Mouse (Mus musculus): Measurements from ENCODE around the gene Zbtb42.

Gene Zbtb42

GRCm38 (mm10) chr12:112678555-112679026 is at the start of gene Zbtb42:
Zbtb42 (plus strand) TSS chr12:112678828.
- DNase-seq (ENCODE audit: low spot score), result peak; percentile 81

GRCm38 (mm10) chr12:112628928-112629721 is 49.5 kb upstream of the Zbtb42 start:
- peak; percentile 80 for DNase-seq (ENCODE audit: low spot score)

- DNase-seq (ENCODE audit: low spot score), result no peak
Observed at GRCm38 (mm10) chr12:112630029-112630428, 48.6 kb upstream of the Zbtb42 start.

- no peak for DNase-seq (ENCODE audit: low spot score)
Observed at GRCm38 (mm10) chr12:112630796-112631195, 47.8 kb upstream of the Zbtb42 start.

- no peak for DNase-seq (ENCODE audit: low spot score)
Observed at GRCm38 (mm10) chr12:112631472-112631871, 47.2 kb upstream of the Zbtb42 start.

- DNase-seq (ENCODE audit: low spot score), result no peak
Observed at GRCm38 (mm10) chr12:112632084-112632777, 46.4 kb upstream of the Zbtb42 start.

GRCm38 (mm10) chr12:112632907-112633306 is 45.7 kb upstream of the Zbtb42 start:
- DNase-seq (ENCODE audit: low spot score), result no peak

- peak; percentile 30 for DNase-seq (ENCODE audit: low spot score)
Observed at GRCm38 (mm10) chr12:112633686-112634085, 44.9 kb upstream of the Zbtb42 start.

GRCm38 (mm10) chr12:112639526-112639925 is 39.1 kb upstream of the Zbtb42 start:
- no peak for DNase-seq (ENCODE audit: low spot score)

GRCm38 (mm10) chr12:112643126-112643525 is 35.5 kb upstream of the Zbtb42 start:
- no peak for DNase-seq (ENCODE audit: low spot score)

- DNase-seq (ENCODE audit: low spot score), result peak; percentile 99
Observed at GRCm38 (mm10) chr12:112644180-112644854, 34.3 kb upstream of the Zbtb42 start, which contains the start of gene Siva1. Siva1 (plus strand) TSS chr12:112644679.

GRCm38 (mm10) chr12:112644855-112645506 is 33.6 kb upstream of the Zbtb42 start:
- DNase-seq (ENCODE audit: low spot score), result peak; percentile 41

- no peak for DNase-seq (ENCODE audit: low spot score)
Observed at GRCm38 (mm10) chr12:112646139-112646538, 32.5 kb upstream of the Zbtb42 start.

- DNase-seq (ENCODE audit: low spot score), result no peak
Observed at GRCm38 (mm10) chr12:112648081-112648480, 30.5 kb upstream of the Zbtb42 start.

- DNase-seq (ENCODE audit: low spot score), result no peak
Observed at GRCm38 (mm10) chr12:112651778-112652439, 26.7 kb upstream of the Zbtb42 start.

- DNase-seq (ENCODE audit: low spot score), result peak; percentile 92
Observed at GRCm38 (mm10) chr12:112653157-112653824, 25.3 kb upstream of the Zbtb42 start.

GRCm38 (mm10) chr12:112654076-112654475 is 24.6 kb upstream of the Zbtb42 start:
- no peak for DNase-seq (ENCODE audit: low spot score)

- DNase-seq (ENCODE audit: low spot score), result no peak
Observed at GRCm38 (mm10) chr12:112658619-112659018, 20.0 kb upstream of the Zbtb42 start.

- peak; percentile 52 for DNase-seq (ENCODE audit: low spot score)
Observed at GRCm38 (mm10) chr12:112659109-112659508, 19.5 kb upstream of the Zbtb42 start.

GRCm38 (mm10) chr12:112660576-112661326 is 17.9 kb upstream of the Zbtb42 start:
- DNase-seq (ENCODE audit: low spot score), result peak; percentile 73
